Mouse (Mus musculus): ENCODE measurements around the gene Epha7.

- TF ChIP-seq CTCF (conservative IDR thresholded peaks at IDR 0.05; ENCODE audit: low read length) (no peak), POU5F1 (IDR thresholded peaks at IDR 0.05; ENCODE audit: borderline replicate concordance, low read length) (no peak)
Observed at GRCm38 (mm10) chr4:28814816-28815620, 2.1 kb downstream of the Epha7 start.
